Mouse (Mus musculus) embryonic fibroblast, embryonic 13.5 days (primary cell): ENCODE results near the gene 4931428F04Rik.

Experiments used
- CTCF ChIP-seq: IDR thresholded peaks from 2 replicates; pipeline ENCODE4 v1.5.1; 2011; ENCODE audit warnings: mild to moderate bottlenecking, control low read depth, low read length, moderate library complexity, borderline replicate concordance; ENCODE audit not compliant: insufficient read depth
- POLR2A ChIP-seq: IDR thresholded peaks from 2 replicates; pipeline ENCODE4 v1.6.1; 2011; ENCODE audit warnings: low read depth, mild to moderate bottlenecking, control low read depth, low read length, moderate library complexity

- no peak for TF ChIP-seq CTCF
- no peak for TF ChIP-seq POLR2A
These were observed 54.5 kb downstream of the 4931428F04Rik start for GRCm38 (mm10) chr8:105235206-105235605.
